Mouse (Mus musculus) midbrain, embryonic 13.5 days (tissue): ENCODE data around the gene Ccdc43. TPM values are rescaled to one million over a fixed set of nuclear protein-coding genes. Genes with fewer than 3 reads are reported as not detected.
"Not testable (repeated sequence)": the region's sequence is repeated elsewhere in the genome, so short reads cannot be mapped to it uniquely, and the experiment has no call there.

Source experiments
- ATAC-seq: fragments of 200-750 bp; cut with Nextera tagmentation; 2 replicates; pipeline ENCODE4 v1.8.0; 2017; ENCODE audit warnings: mild to moderate bottlenecking, moderate TSS enrichment, moderate library complexity
- H3K27ac ChIP-seq: fragments of 300-500 bp; sonication (generic); 2 replicates; pipeline ENCODE4 v1.5.1; 2015; ENCODE audit warnings: inconsistent platforms, mild to moderate bottlenecking, moderate library complexity
- H3K27me3 ChIP-seq: fragments of 300-500 bp; sonication (generic); 2 replicates; pipeline ENCODE4 v1.6.1; 2015; ENCODE audit warnings: mild to moderate bottlenecking, inconsistent platforms
- H3K36me3 ChIP-seq: fragments of 300-500 bp; sonication (generic); 2 replicates; pipeline ENCODE4 v1.6.1; 2015; ENCODE audit warnings: mild to moderate bottlenecking, inconsistent platforms
- H3K4me1 ChIP-seq: fragments of 300-500 bp; sonication (generic); replicated peaks from 2 replicates; pipeline ENCODE4 v1.6.1; 2015; ENCODE audit warnings: inconsistent platforms
- H3K4me2 ChIP-seq: fragments of 300-500 bp; sonication (generic); replicated peaks from 2 replicates; pipeline ENCODE4 v1.6.1; 2015; ENCODE audit warnings: moderate library complexity, mild to moderate bottlenecking, inconsistent platforms
- H3K4me3 ChIP-seq: fragments of 300-500 bp; sonication (generic); replicated peaks from 2 replicates; pipeline ENCODE4 v1.5.1; 2015; ENCODE audit warnings: mild to moderate bottlenecking, inconsistent platforms
- H3K9ac ChIP-seq: fragments of 300-500 bp; sonication (generic); replicated peaks from 2 replicates; pipeline ENCODE4 v1.6.1; 2015; ENCODE audit warnings: mild to moderate bottlenecking, inconsistent platforms
- H3K9me3 ChIP-seq: fragments of 300-500 bp; sonication (generic); 2 replicates; pipeline ENCODE4 v1.6.1; 2016; ENCODE audit warnings: mild to moderate bottlenecking, inconsistent platforms
- WGBS: fragments of 180-500 bp; shearing (Covaris S2); methylation state at CpG from one replicate; pipeline ENCODE4 v1.1.7; 2015; 5-methylcytosine and 5-hydroxymethylcytosine counted together
- polyA plus RNA-seq: library from polyadenylated mRNA; unstranded; fragments of >200 nt; fragmentation: Nextera tagmentation; extraction: Ambion mirVana; gene quantifications from 2 replicates; pipeline ENCODE4 v1.2.1, GENCODE M21; 2015

The Ccdc43 gene
- polyA plus RNA-seq, 1 experiment from 2014 or later: 41.6 TPM

DNA sequence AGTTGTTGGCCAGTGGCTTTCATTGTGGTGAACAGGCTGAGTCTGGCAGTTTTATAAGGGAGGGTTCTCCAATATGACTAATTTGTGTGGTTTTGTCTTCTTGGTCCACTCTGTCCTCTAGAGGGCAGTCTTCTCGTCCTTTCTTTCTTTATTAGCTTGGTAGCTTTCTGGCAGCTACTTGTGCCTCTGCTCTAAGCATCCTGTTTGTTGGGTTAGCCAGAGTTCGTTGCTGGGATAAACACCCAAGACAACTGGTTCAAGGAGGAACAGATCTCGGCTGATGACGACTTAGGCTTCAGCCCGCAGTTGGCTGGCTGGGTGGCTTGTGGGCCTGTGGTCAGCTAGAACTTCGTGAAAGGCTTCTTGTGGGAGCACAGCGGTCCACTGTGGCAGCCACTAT is 31.0 kb upstream of the Ccdc43 start:
- ATAC-seq: no peak
- Histone ChIP-seq H3K4me1 (no peaks in the 10 kb centered on the region), H3K4me2 (no peak overlapping the region), H3K27ac (no peak overlapping the region), H3K36me3 (no peaks in the 10 kb centered on the region), H3K9me3 (no peaks in the 10 kb centered on the region), H3K9ac (no peak overlapping the region), H3K4me3 (no peak overlapping the region), H3K27me3 (no peaks in the 10 kb centered on the region)
- 32% methylated on average over 7 of the region's 7 CpGs for WGBS

DNA sequence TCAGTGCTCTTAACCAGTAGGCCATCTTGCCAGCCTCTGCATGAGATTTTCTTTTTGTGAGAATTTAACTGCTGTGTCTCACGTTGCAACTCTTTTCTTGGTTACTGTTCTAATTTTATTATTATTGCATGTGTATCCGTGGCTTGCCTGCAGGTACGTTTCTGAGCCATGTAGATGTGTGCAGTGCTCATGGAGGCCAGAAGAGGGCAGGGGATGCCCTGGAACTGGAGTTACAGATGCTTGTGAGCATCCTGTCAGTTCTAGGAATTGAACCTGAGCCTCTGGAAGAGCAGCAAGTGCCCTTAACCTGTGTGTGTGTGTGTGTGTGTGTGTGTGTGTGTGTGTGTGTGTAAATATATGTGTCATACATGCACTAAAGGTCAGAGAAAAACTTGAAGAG is 28.0 kb upstream of the Ccdc43 start:
- no peak overlapping the region for H3K9ac ChIP-seq
- WGBS: 40% methylated on average over 3 of the region's 3 CpGs
- H3K9me3 ChIP-seq: no peaks in the 10 kb centered on the region
- ATAC-seq: no peak
- no peaks in the 10 kb centered on the region for H3K36me3 ChIP-seq
- no peak overlapping the region for H3K4me3 ChIP-seq
- no peaks in the 10 kb centered on the region for H3K4me1 ChIP-seq
- no peaks in the 10 kb centered on the region for H3K27me3 ChIP-seq
- H3K27ac ChIP-seq: no peak overlapping the region
- no peak overlapping the region for H3K4me2 ChIP-seq

DNA sequence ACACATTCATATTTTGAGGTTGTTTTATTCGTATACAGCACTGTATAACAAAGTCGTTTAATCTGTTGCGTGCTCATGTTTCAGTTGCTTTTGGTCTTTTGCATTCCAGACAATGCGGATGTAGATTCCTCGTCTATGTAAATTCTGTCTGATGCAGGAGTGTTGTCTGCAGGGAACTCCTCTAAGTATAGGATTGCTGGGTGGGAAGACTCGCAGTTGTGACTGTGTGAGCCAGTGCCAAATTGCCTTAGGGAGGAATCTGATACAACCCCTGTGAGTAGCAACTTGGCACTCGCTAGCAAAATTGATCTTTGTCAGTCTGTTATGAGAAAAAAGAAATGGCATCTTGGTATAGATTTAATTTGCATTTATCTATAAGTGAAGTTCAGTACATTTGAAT is 18.6 kb upstream of the Ccdc43 start:
- H3K27ac ChIP-seq: no peak overlapping the region
- no peak for ATAC-seq
- no peak overlapping the region for H3K4me2 ChIP-seq
- H3K9me3 ChIP-seq: no peaks in the 10 kb centered on the region
- H3K9ac ChIP-seq: no peak overlapping the region
- H3K4me1 ChIP-seq: no peaks in the 10 kb centered on the region
- no peaks in the 10 kb centered on the region for H3K36me3 ChIP-seq
- WGBS: 83% methylated on average over 7 of the region's 7 CpGs
- H3K4me3 ChIP-seq: no peak overlapping the region
- H3K27me3 ChIP-seq: no peaks in the 10 kb centered on the region

DNA sequence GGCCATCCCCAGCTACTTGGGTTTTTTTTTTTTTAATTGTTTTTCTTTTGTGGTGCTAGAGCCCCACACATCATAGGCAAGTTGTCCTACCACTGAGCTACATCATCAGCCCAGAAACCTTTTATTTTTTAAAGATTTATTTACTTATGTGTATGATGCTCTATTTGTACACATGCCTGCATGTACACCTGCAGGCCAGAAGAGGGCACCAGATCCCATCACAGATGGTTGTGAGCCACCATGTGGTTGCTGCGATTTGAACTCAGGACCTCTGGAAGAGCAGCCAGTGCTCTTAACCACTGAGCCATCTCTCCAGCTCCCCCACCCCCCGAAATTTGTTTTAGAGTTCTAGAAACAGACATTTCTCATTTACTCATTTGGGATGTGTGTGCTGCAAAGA is 17.0 kb upstream of the Ccdc43 start:
- not testable (repeated sequence) for H3K4me1 ChIP-seq, H3K27me3 ChIP-seq, H3K4me2 ChIP-seq, H3K9me3 ChIP-seq, H3K4me3 ChIP-seq, H3K9ac ChIP-seq, ATAC-seq, H3K27ac ChIP-seq, H3K36me3 ChIP-seq
- 83% methylated on average over 2 of the region's 2 CpGs for WGBS

DNA sequence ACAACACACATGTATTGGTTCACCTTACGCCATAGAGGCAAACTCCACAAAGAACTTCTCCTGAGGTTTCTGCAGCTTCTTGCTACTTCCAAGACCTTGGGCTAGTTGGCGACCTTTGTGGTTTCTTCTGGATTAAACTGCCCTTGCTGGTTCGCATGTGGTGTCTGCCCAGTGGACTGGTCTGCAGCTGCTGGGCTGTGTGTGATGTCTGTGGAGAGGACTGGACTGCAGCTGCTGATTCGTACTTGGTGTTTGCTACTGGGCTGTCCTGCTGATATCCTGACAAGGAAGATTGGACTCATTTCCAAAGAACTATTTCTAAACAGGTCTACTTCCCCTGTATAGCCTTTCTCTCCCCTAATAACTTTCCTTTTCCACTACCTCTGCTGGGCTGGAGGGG is 14.8 kb upstream of the Ccdc43 start:
- ATAC-seq: no peak
- H3K4me1 ChIP-seq: no peaks in the 10 kb centered on the region
- no peaks in the 10 kb centered on the region for H3K27me3 ChIP-seq
- no peak overlapping the region for H3K9ac ChIP-seq
- H3K36me3 ChIP-seq: no peaks in the 10 kb centered on the region
- H3K27ac ChIP-seq: no peak overlapping the region
- no peak overlapping the region for H3K4me3 ChIP-seq
- whole genome bisulfite sequencing: 93% methylated on average over 4 of the region's 4 CpGs
- no peak overlapping the region for H3K4me2 ChIP-seq
- no peaks in the 10 kb centered on the region for H3K9me3 ChIP-seq

DNA sequence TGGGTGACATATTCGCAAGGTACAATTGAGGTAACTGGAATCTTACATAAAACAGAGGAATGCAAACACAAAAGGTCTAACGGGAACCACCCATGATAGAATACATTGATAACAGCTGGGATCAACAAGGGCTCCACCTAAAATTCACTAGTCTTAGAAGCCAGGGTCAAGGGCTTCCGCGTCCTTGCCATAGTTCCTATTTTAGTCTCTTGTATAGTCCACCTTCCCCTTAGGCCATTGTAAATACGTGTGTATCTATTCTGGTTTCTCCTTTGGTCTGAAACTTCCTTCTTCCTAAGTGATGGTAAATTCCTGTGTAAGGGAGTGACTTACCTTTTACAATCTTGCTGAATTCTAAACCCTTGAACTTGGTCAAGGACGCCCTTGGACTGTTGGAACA is 4.6 kb upstream of the Ccdc43 start:
- not testable (repeated sequence) for ATAC-seq, H3K4me2 ChIP-seq, H3K27me3 ChIP-seq, H3K9me3 ChIP-seq, H3K4me1 ChIP-seq, H3K36me3 ChIP-seq, H3K9ac ChIP-seq, H3K27ac ChIP-seq, H3K4me3 ChIP-seq
- WGBS: 93% methylated on average over 6 of the region's 6 CpGs

DNA sequence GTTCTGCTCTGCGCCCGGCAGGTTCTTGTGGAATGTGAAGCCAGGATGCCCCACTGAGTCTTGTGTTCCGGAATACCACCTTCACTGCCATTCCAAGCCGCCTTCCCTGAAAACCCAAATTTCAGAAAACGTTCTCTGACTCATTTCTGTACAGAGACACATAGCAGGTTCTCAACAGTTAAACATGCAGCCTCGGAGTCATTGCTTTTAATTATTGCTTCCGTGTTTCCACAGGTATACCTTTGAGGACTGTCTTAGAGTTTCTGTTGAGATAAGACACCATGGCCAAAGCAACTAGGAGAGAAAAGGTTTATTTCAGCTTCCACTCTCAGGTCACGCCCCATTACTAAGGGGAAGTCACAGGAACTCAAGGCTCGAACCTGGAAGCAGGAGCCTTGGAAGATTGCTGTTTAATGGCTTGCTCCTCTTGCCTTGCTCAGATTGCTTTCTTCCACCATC is 465 bp upstream of the Ccdc43 start:
- H3K4me3 ChIP-seq: peak overlapping the region; percentile 77
- no peaks in the 10 kb centered on the region for H3K27me3 ChIP-seq
- peak overlapping the region; percentile 90 for H3K4me2 ChIP-seq
- peak overlapping the region; percentile 59 for H3K27ac ChIP-seq
- ATAC-seq: 0 out of 2 replicates have a peak, but pooled peaks have one; percentile 12
- H3K36me3 ChIP-seq: peaks cover 5% of the 10 kb centered on the region
- H3K4me1 ChIP-seq: peaks cover 20% of the 10 kb centered on the region
- whole genome bisulfite sequencing: 26% methylated on average over 9 of the region's 9 CpGs
- H3K9ac ChIP-seq: peak overlapping the region; percentile 87
- H3K9me3 ChIP-seq: no peaks in the 10 kb centered on the region

DNA sequence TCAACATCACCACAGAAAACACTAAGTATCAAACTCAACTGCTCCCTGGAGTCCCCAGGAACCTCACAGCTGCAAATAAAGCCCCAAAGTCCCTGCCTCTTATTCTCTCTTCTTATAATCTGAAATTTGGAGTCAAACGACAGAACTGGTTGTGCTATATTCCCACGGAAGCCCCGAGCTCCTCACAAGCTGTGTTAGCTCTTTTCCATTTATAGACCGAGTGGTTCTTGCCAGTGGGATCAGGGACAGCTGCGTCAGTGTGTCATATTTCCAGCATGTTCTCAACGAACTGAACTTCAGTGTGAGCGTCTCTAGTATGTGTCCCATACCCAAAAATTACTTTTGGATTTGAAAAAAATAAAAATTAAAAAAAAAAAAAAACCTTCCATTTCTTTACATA is 2.3 kb downstream of the Ccdc43 start:
- H3K36me3 ChIP-seq: peaks cover 9% of the 10 kb centered on the region
- no peak overlapping the region for H3K9ac ChIP-seq
- no peak overlapping the region for H3K4me2 ChIP-seq
- H3K9me3 ChIP-seq: no peaks in the 10 kb centered on the region
- H3K4me1 ChIP-seq: peaks cover 20% of the 10 kb centered on the region
- WGBS: 95% methylated on average over 7 of the region's 7 CpGs
- ATAC-seq: no peak
- no peak overlapping the region for H3K4me3 ChIP-seq
- H3K27me3 ChIP-seq: no peaks in the 10 kb centered on the region
- H3K27ac ChIP-seq: no peak overlapping the region

DNA sequence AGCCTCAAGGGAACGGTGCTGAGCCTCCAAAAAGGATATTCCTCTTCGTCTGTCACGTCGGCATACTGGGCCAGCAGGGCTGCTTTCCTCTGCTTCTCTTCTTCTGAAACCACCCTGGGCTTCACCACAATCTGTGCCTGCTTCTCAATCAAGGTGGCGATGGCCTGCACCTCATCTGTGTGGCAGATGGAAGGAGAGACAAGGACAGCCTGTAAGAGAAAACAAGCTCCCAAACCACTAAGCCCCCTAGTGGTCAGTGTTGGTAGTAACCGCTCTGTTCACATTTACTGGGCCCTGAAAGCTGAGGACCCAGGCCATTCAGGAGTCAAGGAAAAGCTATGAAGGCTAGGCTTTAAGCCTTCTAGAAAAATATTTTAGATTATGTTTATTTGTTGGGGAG is 7.4 kb downstream of the Ccdc43 start:
- Histone ChIP-seq H3K4me3 (no peak overlapping the region), H3K4me2 (no peak overlapping the region), H3K27ac (no peak overlapping the region), H3K9me3 (no peaks in the 10 kb centered on the region), H3K27me3 (no peaks in the 10 kb centered on the region), H3K9ac (no peak overlapping the region), H3K36me3 (peaks cover 36% of the 10 kb centered on the region), H3K4me1 (no peaks in the 10 kb centered on the region)
- 68% methylated on average over 6 of the region's 6 CpGs for WGBS
- ATAC-seq: no peak

DNA sequence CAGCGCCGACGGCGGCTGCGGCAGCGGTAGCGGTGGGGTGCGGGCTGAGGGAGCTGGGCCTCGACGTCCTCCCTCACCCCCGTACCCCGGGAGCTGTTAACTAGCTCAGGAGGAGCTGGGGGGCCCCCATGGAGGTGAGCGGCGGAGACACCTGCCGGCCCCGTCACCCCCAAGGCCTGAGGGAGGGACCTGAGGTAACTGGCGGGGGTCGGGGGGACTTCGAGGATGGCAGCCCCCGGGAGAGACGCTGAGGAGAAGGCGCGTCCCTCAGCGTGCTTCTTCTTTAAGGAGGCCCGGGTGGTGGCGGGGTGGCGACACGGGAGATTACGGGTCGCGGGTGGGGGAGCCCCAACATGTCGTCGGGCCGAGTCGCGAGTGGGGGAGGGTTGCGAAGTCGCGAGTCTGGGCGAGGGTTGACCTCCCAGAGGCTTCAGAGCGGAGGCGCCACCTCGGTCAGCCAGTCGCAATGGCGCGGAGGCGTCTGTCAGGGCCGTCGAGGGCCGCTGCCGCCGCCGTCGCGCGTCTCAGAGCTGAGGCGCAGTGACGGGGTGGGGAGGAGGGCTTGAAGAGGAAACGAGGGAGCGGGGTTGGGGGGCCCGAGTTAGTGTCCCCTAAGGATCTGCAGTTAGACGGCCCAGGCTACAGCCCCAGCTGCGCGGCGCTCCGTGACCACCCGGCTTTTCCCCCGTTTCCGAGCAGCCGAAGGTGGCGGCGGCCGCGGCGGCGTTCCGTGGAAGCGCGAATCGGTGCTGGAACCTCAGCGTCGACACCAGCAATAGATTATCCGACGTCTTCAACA is 31.7 kb downstream of the Ccdc43 start:
- Histone ChIP-seq H3K36me3 (no peaks in the 10 kb centered on the region), H3K27me3 (peaks cover 25% of the 10 kb centered on the region), H3K4me1 (no peaks in the 10 kb centered on the region), H3K4me3 (0 out of 2 replicates have a peak overlapping the region, but pooled peaks have one; percentile 6), H3K4me2 (0 out of 2 replicates have a peak overlapping the region, but pooled peaks have one; percentile 3), H3K27ac (no peak overlapping the region), H3K9ac (no peak overlapping the region), H3K9me3 (peaks cover 9% of the 10 kb centered on the region; the same call in 1 of the 2 replicates)
- ATAC-seq: no peak
- WGBS: 52% methylated on average over 73 of the region's 84 CpGs

DNA sequence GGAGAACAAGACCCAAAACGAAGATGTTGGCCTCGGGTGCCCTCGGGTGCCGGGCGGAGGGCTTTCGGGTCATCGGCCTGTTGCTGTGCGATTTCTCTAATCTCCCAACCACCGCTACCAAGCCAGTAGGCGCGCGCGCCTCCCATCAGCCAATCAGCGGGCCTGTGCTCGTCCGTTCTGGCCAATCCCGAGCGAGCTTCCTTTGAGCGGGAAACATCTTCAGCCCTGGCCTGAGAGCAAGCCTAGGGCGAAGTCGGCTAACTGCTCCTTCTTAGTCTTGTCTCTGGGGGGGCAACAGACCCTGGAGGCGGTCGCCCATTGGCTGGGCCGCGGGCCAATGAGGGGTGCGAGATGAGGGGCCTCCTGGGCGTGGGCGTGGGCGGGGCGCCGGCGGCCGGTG is 32.4 kb downstream of the Ccdc43 start:
- H3K4me2 ChIP-seq: no peak overlapping the region
- H3K4me3 ChIP-seq: no peak overlapping the region
- H3K4me1 ChIP-seq: no peaks in the 10 kb centered on the region
- 57% methylated on average over 33 of the region's 33 CpGs for WGBS
- no peak overlapping the region for H3K9ac ChIP-seq
- peaks cover 25% of the 10 kb centered on the region for H3K27me3 ChIP-seq
- ATAC-seq: no peak
- no peak overlapping the region for H3K27ac ChIP-seq
- H3K36me3 ChIP-seq: no peaks in the 10 kb centered on the region
- peaks cover 9% of the 10 kb centered on the region; the same call in 1 of the 2 replicates for H3K9me3 ChIP-seq

DNA sequence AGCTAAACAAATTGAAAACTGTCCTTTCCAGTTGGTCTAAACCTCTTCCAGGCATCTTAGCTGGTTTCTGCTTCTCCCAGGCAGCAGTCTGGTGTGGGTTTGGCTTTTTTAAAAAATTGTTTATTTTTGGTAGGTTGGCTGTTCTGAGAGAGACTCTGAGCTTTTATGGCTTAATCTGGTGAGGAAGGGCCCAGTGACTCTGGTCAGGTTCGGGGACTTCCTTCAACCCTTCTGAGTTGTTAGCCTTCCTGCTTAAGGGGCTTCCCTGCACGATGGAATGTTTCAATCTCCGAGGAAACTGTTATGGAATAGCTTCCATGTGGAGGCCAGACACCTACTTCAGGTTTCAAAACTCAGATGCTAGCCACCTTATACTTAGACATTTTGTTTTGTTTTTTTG is 34.2 kb downstream of the Ccdc43 start, which contains the start of gene Meioc:
TSS of gene Meioc (plus strand) at position 301 of the 400 bp plus-strand sequence.
- Histone ChIP-seq H3K36me3 (no peaks in the 10 kb centered on the region), H3K4me2 (no peak within 1 kb of the TSS), H3K27me3 (peaks cover 25% of the 10 kb centered on the region), H3K9ac (no peak within 1 kb of the TSS), H3K9me3 (peaks cover 9% of the 10 kb centered on the region; the same call in 1 of the 2 replicates), H3K27ac (no peak within 1 kb of the TSS), H3K4me1 (no peaks in the 10 kb centered on the region), H3K4me3 (no peak within 1 kb of the TSS)
- 78% methylated on average over 3 of the region's 3 CpGs for WGBS
- ATAC-seq: no peak

DNA sequence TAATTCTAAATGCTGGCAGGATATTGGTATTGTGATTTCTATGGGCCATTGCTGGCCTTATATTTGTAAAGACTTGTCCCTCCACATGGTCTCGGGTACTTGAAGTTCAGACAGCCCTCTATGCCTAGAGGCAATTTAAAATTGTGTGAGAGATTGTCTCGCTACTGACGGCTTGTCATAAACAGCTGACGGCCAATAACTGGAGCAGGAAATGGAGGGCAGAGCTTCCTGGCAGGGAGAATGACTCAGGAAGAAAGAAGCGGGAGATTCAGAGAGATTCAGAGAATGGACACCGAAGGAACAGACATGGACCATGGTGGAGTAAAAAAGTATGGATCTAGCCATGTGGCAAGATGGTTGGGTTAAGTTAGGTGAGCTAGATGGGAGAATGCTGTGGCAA is 40.7 kb downstream of the Ccdc43 start:
- Histone ChIP-seq H3K4me1 (no peaks in the 10 kb centered on the region), H3K27ac (no peak overlapping the region), H3K4me3 (no peak overlapping the region), H3K9ac (no peak overlapping the region), H3K36me3 (no peaks in the 10 kb centered on the region), H3K27me3 (no peaks in the 10 kb centered on the region), H3K4me2 (no peak overlapping the region), H3K9me3 (no peaks in the 10 kb centered on the region)
- 77% methylated on average over 6 of the region's 6 CpGs for WGBS
- ATAC-seq: no peak
